Comparison of ENCODE assay signal across 14 mouse cellular contexts in the genomic region with DNA sequence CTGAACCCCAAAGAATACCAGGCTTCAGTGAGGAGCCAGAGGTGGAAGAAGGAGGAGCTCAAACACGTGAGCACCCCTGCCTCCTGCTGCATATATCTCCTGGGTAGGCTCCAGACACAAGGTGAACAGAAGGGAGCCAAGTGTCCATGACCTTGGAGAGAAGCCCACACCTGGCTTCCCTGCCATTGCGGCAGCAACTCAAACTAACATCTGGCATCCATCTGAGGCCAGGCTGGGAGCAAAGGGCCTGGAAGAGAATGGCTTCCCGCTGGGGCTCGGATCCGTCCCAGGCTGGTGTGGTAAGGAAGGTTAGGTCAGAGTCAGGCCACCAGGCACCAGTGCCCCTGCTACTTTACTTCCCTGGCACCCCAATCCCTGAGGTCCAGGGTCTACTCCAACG. TPM values are rescaled to one million over a fixed set of nuclear protein-coding genes. Genes with fewer than 3 reads are reported as not detected.
DNase-seq lines count a peak whose midpoint lies in the region; ATAC-seq and TF ChIP-seq lines count a peak whose summit lies in the region.
"Had no signal": no experiment of that assay in that cellular context is flagged by ENCODE, and none has a peak within 500 bp of the region (broad histone marks: within the 10 kb centered on the region; RNA-seq: fewer than 3 reads in every experiment).

No protein-coding gene starts in this region.

- TF ChIP-seq POLR2A in heart, adult 2 months (IDR thresholded peaks at IDR 0.05; ENCODE audit: insufficient read depth, low read depth, low read length), result no peak

- H3K79me2 ChIP-seq in heart, adult 2 months (replicated peaks; ENCODE audit: control insufficient read depth, insufficient read depth, low read length), result no peaks in the 10 kb centered on the region; the same call in 1 of the 2 replicates

- H3K9me3 ChIP-seq in lung, embryonic 14.5 days (ENCODE audit: low read depth, low read length), result no peaks in the 10 kb centered on the region
- no peaks in the 10 kb centered on the region for H3K9me3 ChIP-seq in embryonic facial prominence, embryonic 12.5 days
- no peaks in the 10 kb centered on the region for H3K9me3 ChIP-seq in neural tube, embryonic 13.5 days
- no peaks in the 10 kb centered on the region for H3K9me3 ChIP-seq in midbrain, embryonic 11.5 days (ENCODE audit: control insufficient read depth, low read length)

- 69% methylated on average over 6 of the region's 6 CpGs for WGBS in heart, adult 2 months
- WGBS in lung, embryonic 14.5 days, result 55% methylated on average over 6 of the region's 6 CpGs
- 28% methylated on average over 6 of the region's 6 CpGs for WGBS in embryonic facial prominence, embryonic 12.5 days
- 71% methylated on average over 6 of the region's 6 CpGs for WGBS in neural tube, embryonic 13.5 days
- 77% methylated on average over 6 of the region's 6 CpGs for WGBS in midbrain, embryonic 11.5 days

- H3K4me1 ChIP-seq in heart, adult 2 months (ENCODE audit: control insufficient read depth, insufficient read depth, low read length), result peaks cover 19% of the 10 kb centered on the region
- no peaks in the 10 kb centered on the region; the same call in none of the 2 replicates for H3K4me1 ChIP-seq in lung, embryonic 14.5 days (ENCODE audit: insufficient read depth)
- peaks cover 66% of the 10 kb centered on the region for H3K4me1 ChIP-seq in embryonic facial prominence, embryonic 12.5 days
- peaks cover 67% of the 10 kb centered on the region for H3K4me1 ChIP-seq in neural tube, embryonic 13.5 days (replicated peaks)
- no peaks in the 10 kb centered on the region for H3K4me1 ChIP-seq in midbrain, embryonic 11.5 days (ENCODE audit: control insufficient read depth, insufficient read depth, low read length)

- intact Hi-C loops in heart, adult 2 months (cut with DNase I), result no loop called here
- intact Hi-C loops in heart, postnatal 10 days (cut with DNase I), result no loop called here

- peak overlapping the region; percentile 38; the same call in 1 of the 2 replicates for H3K27ac ChIP-seq in heart, adult 2 months
- H3K27ac ChIP-seq in lung, embryonic 14.5 days (ENCODE audit: low read depth), result peak overlapping the region; percentile 3; the same call in 1 of the 2 replicates
- H3K27ac ChIP-seq in embryonic facial prominence, embryonic 12.5 days, result peak overlapping the region; percentile 43
- H3K27ac ChIP-seq in neural tube, embryonic 13.5 days (replicated peaks), result peak overlapping the region; percentile 49; the same call in 1 of the 2 replicates
- no peak overlapping the region for H3K27ac ChIP-seq in midbrain, embryonic 11.5 days (ENCODE audit: low read depth, low read length)

- no peaks in the 10 kb centered on the region for H3K27me3 ChIP-seq in heart, adult 2 months (ENCODE audit: control insufficient read depth, insufficient read depth, low read length)
- H3K27me3 ChIP-seq in lung, embryonic 14.5 days (ENCODE audit: insufficient read depth, low read length), result no peaks in the 10 kb centered on the region
- no peaks in the 10 kb centered on the region for H3K27me3 ChIP-seq in embryonic facial prominence, embryonic 12.5 days
- H3K27me3 ChIP-seq in neural tube, embryonic 13.5 days, result no peaks in the 10 kb centered on the region
- no peaks in the 10 kb centered on the region for H3K27me3 ChIP-seq in midbrain, embryonic 11.5 days (ENCODE audit: control insufficient read depth, insufficient read depth, low read length)
- H3K27me3 ChIP-seq: Patski had no signal

- no peak overlapping the region for H3K4me3 ChIP-seq in heart, adult 2 months
- H3K4me3 ChIP-seq in lung, embryonic 14.5 days (ENCODE audit: low read depth, low read length), result no peak overlapping the region
- H3K4me3 ChIP-seq in embryonic facial prominence, embryonic 12.5 days, result no peak overlapping the region
- H3K4me3 ChIP-seq in neural tube, embryonic 13.5 days, result no peak overlapping the region
- no peak overlapping the region for H3K4me3 ChIP-seq in midbrain, embryonic 11.5 days (ENCODE audit: low read depth, low read length)

- DNase-seq in heart, adult 2 months, result peak in 1 of 2 experiments; percentile 21
- no peak for DNase-seq in heart, postnatal 10 days
- no peak for DNase-seq in lung, embryonic 14.5 days
- no peak for DNase-seq in lung, postnatal 10 days
- no peak for DNase-seq in midbrain, embryonic 11.5 days (ENCODE audit: low spot score, missing footprints)
- DNase-seq: cerebellum, adult 8-10 months; lung, postnatal 4 days; thymus, postnatal 36 days had no signal

- H3K9ac ChIP-seq in heart, adult 2 months (ENCODE audit: low read depth, low read length), result no peak overlapping the region
- no peak overlapping the region for H3K9ac ChIP-seq in lung, embryonic 14.5 days
- H3K9ac ChIP-seq in embryonic facial prominence, embryonic 12.5 days, result no peak overlapping the region
- H3K9ac ChIP-seq in neural tube, embryonic 13.5 days, result no peak overlapping the region
- no peak overlapping the region for H3K9ac ChIP-seq in midbrain, embryonic 11.5 days (ENCODE audit: low read length)

- no peak overlapping the region for H3K4me2 ChIP-seq in lung, embryonic 14.5 days
- no peak overlapping the region for H3K4me2 ChIP-seq in embryonic facial prominence, embryonic 12.5 days (replicated peaks)
- no peak overlapping the region for H3K4me2 ChIP-seq in neural tube, embryonic 13.5 days
- no peak overlapping the region for H3K4me2 ChIP-seq in midbrain, embryonic 11.5 days

- no peak for TF ChIP-seq CTCF in heart, adult 2 months (IDR thresholded peaks at IDR 0.05)
- no peak for TF ChIP-seq CTCF in lung, embryonic 14.5 days (IDR thresholded peaks at IDR 0.05; ENCODE audit: low read depth)

- no peaks in the 10 kb centered on the region for H3K36me3 ChIP-seq in heart, adult 2 months (ENCODE audit: control insufficient read depth, insufficient read depth, low read length)
- H3K36me3 ChIP-seq in lung, embryonic 14.5 days (ENCODE audit: insufficient read depth), result peaks cover 63% of the 10 kb centered on the region
- H3K36me3 ChIP-seq in embryonic facial prominence, embryonic 12.5 days, result peaks cover 48% of the 10 kb centered on the region
- peaks cover 39% of the 10 kb centered on the region for H3K36me3 ChIP-seq in neural tube, embryonic 13.5 days
- H3K36me3 ChIP-seq in midbrain, embryonic 11.5 days (ENCODE audit: control insufficient read depth, insufficient read depth, low read length), result peaks cover 30% of the 10 kb centered on the region

- no peak for TF ChIP-seq EP300 in heart, adult 2 months (IDR thresholded peaks at IDR 0.05; ENCODE audit: insufficient read depth, low read depth, low read length)

- no peak for ATAC-seq in lung, embryonic 14.5 days (ENCODE audit: insufficient read depth)
- ATAC-seq in embryonic facial prominence, embryonic 12.5 days (ENCODE audit: insufficient number of reproducible peaks, insufficient read depth, low FRiP score, low TSS enrichment), result no peak
- ATAC-seq in neural tube, embryonic 13.5 days (ENCODE audit: low read depth), result no peak
- ATAC-seq in inflammation-experienced regulatory T-cells, adult 6 months, result no peak
- no peak for ATAC-seq in midbrain, embryonic 11.5 days (ENCODE audit: low FRiP score)
- ATAC-seq: Patski had no signal

RNA-seq across cellular contexts. Expression of gene Cpsf4l, which starts 18.2 kb away (rescaled TPM):
- not detected for total RNA-seq in heart, adult 2 months (2021)
- polyA plus RNA-seq in heart, adult 2 months (2012; rRNA removed), result 0.18 TPM in 1 of 2 replicates, not detected in the other
- total RNA-seq in heart, postnatal 10 days (2021), result not detected
- 0.35 and 0.59 TPM in 2 replicates for polyA plus RNA-seq in lung, embryonic 14.5 days (2014; fragmentation: Nextera tagmentation; extraction: Ambion mirVana)
- polyA plus RNA-seq in embryonic facial prominence, embryonic 12.5 days (2016; fragmentation: Nextera tagmentation; extraction: Ambion mirVana), result 0.37 TPM in 1 of 2 replicates, not detected in the other
- 0.36 and 0.85 TPM in 2 replicates for polyA plus RNA-seq in neural tube, embryonic 13.5 days (2015; fragmentation: Nextera tagmentation; extraction: Ambion mirVana)
- not detected for polyA plus RNA-seq in inflammation-experienced regulatory T-cells, adult 6 months (2017; shearing (Covaris generic))
- 0.30 and 0.57 TPM in 2 replicates for polyA plus RNA-seq in midbrain, embryonic 11.5 days (2014; fragmentation: Nextera tagmentation; extraction: Ambion mirVana)
- total RNA-seq: hematopoietic stem cell, adult 5-6 weeks had no signal
- polyA plus RNA-seq: spleen, adult 2 months had no signal

RNA-seq across cellular contexts. Expression of gene Cdc42ep4, which starts 23.7 kb away (rescaled TPM):
- total RNA-seq in heart, adult 2 months (2021), result 10 to 100 TPM; 20.6 to 23.2 TPM
- 12.3 and 12.9 TPM in 2 replicates for polyA plus RNA-seq in heart, adult 2 months (2012; rRNA removed)
- 10 to 100 TPM; 23.6 to 33.0 TPM for total RNA-seq in heart, postnatal 10 days (2021)
- polyA plus RNA-seq in lung, embryonic 14.5 days (2014; fragmentation: Nextera tagmentation; extraction: Ambion mirVana), result 86.6 and 86.9 TPM in 2 replicates
- 116 and 118 TPM in 2 replicates for polyA plus RNA-seq in embryonic facial prominence, embryonic 12.5 days (2016; fragmentation: Nextera tagmentation; extraction: Ambion mirVana)
- 54.6 and 58.9 TPM in 2 replicates for polyA plus RNA-seq in neural tube, embryonic 13.5 days (2015; fragmentation: Nextera tagmentation; extraction: Ambion mirVana)
- 1 to 10 TPM; 1.2 to 2.9 (median 1.5) TPM for polyA plus RNA-seq in inflammation-experienced regulatory T-cells, adult 6 months (2017; shearing (Covaris generic))
- polyA plus RNA-seq in midbrain, embryonic 11.5 days (2014; fragmentation: Nextera tagmentation; extraction: Ambion mirVana), result 54.6 and 60.4 TPM in 2 replicates

RNA-seq across cellular contexts. Expression of gene D11Wsu47e, which starts 43.8 kb away (rescaled TPM):
- 1 to 10 TPM; 5.8 to 6.4 TPM for total RNA-seq in heart, adult 2 months (2021)
- 4.7 and 7.8 TPM in 2 replicates for polyA plus RNA-seq in heart, adult 2 months (2012; rRNA removed)
- total RNA-seq in heart, postnatal 10 days (2021), result 1 to 10 TPM; 7.1 to 8.4 TPM
- polyA plus RNA-seq in lung, embryonic 14.5 days (2014; fragmentation: Nextera tagmentation; extraction: Ambion mirVana), result 20.9 and 22.9 TPM in 2 replicates
- 24.5 and 26.5 TPM in 2 replicates for polyA plus RNA-seq in embryonic facial prominence, embryonic 12.5 days (2016; fragmentation: Nextera tagmentation; extraction: Ambion mirVana)
- 18.1 and 23.1 TPM in 2 replicates for polyA plus RNA-seq in neural tube, embryonic 13.5 days (2015; fragmentation: Nextera tagmentation; extraction: Ambion mirVana)
- 1 to 10 TPM; 6.7 to 8.8 (median 8.0) TPM for polyA plus RNA-seq in inflammation-experienced regulatory T-cells, adult 6 months (2017; shearing (Covaris generic))
- 23.3 and 23.4 TPM in 2 replicates for polyA plus RNA-seq in midbrain, embryonic 11.5 days (2014; fragmentation: Nextera tagmentation; extraction: Ambion mirVana)

RNA-seq across cellular contexts. Expression of gene Fam104a, which starts 44.0 kb away (rescaled TPM):
- total RNA-seq in heart, adult 2 months (2021), result 10 to 100 TPM; 15.3 to 16.4 TPM
- polyA plus RNA-seq in heart, adult 2 months (2012; rRNA removed), result 10.7 and 12.4 TPM in 2 replicates
- total RNA-seq in heart, postnatal 10 days (2021), result 10 to 100 TPM; 21.1 TPM
- polyA plus RNA-seq in lung, embryonic 14.5 days (2014; fragmentation: Nextera tagmentation; extraction: Ambion mirVana), result 46.6 and 52.0 TPM in 2 replicates
- polyA plus RNA-seq in embryonic facial prominence, embryonic 12.5 days (2016; fragmentation: Nextera tagmentation; extraction: Ambion mirVana), result 52.6 TPM in 2 replicates
- 40.8 and 43.3 TPM in 2 replicates for polyA plus RNA-seq in neural tube, embryonic 13.5 days (2015; fragmentation: Nextera tagmentation; extraction: Ambion mirVana)
- polyA plus RNA-seq in inflammation-experienced regulatory T-cells, adult 6 months (2017; shearing (Covaris generic)), result 10 to 100 TPM; 11.5 to 20.2 (median 17.3) TPM
- polyA plus RNA-seq in midbrain, embryonic 11.5 days (2014; fragmentation: Nextera tagmentation; extraction: Ambion mirVana), result 50.9 and 54.6 TPM in 2 replicates
